In the genomic region with DNA sequence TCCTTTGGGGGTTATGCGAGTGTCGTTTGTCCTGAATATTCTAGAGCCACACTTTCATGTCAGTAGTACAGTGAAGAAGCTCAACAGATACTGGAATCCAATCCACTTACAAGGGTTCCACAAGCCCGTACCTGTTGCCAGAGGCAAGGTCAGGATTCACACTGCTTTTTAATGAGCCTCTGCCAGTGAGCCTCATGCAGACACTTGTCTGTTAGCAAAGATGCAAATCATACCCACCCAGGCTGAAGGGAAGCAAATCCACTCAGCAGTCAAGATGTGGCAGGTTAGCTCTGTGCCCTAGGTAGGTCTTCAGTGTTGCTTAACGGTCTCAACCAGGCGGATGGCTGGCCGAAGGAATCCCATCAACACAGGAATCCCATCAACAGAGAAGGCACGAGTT, we compare ENCODE assay signal across 9 mouse cellular contexts.
A peak's percentile ranks its signal among the peaks of the same experiment; 100 is the strongest.
DNase-seq lines count a peak whose midpoint lies in the region; ATAC-seq and TF ChIP-seq lines count a peak whose summit lies in the region.
"Had no signal": no experiment of that assay in that cellular context is flagged by ENCODE, and none has a peak within 500 bp of the region (broad histone marks: within the 10 kb centered on the region; RNA-seq: fewer than 3 reads in every experiment).

No protein-coding gene starts in this region.

- H3K27ac ChIP-seq in heart, embryonic 13.5 days (replicated peaks) = peak overlapping the region; percentile 54; the same call in 1 of the 2 replicates
- 0 out of 2 replicates have a peak overlapping the region, but pooled peaks have one; percentile 55 for H3K27ac ChIP-seq in midbrain, embryonic 13.5 days
- no peak overlapping the region for H3K27ac ChIP-seq in midbrain, postnatal 0 days (ENCODE audit: low read depth, low read length)
- H3K27ac ChIP-seq in embryonic facial prominence, embryonic 14.5 days (replicated peaks; ENCODE audit: low read depth, low read length) = peak overlapping the region; percentile 44; the same call in 1 of the 2 replicates
- 0 out of 2 replicates have a peak overlapping the region, but pooled peaks have one; percentile 24 for H3K27ac ChIP-seq in stomach, postnatal 0 days (replicated peaks)

- H3K36me3 ChIP-seq in heart, embryonic 13.5 days = no peaks in the 10 kb centered on the region
- H3K36me3 ChIP-seq in midbrain, embryonic 13.5 days = no peaks in the 10 kb centered on the region
- H3K36me3 ChIP-seq in midbrain, postnatal 0 days (ENCODE audit: insufficient read depth, low read length) = no peaks in the 10 kb centered on the region
- no peaks in the 10 kb centered on the region for H3K36me3 ChIP-seq in embryonic facial prominence, embryonic 14.5 days (ENCODE audit: control insufficient read depth, insufficient read depth, low read length)
- no peaks in the 10 kb centered on the region for H3K36me3 ChIP-seq in stomach, postnatal 0 days (ENCODE audit: control insufficient read depth, insufficient read depth, low read length)

- no peaks in the 10 kb centered on the region for H3K27me3 ChIP-seq in heart, embryonic 13.5 days (replicated peaks)
- no peaks in the 10 kb centered on the region for H3K27me3 ChIP-seq in midbrain, embryonic 13.5 days
- H3K27me3 ChIP-seq in midbrain, postnatal 0 days (ENCODE audit: insufficient read depth, low read length) = no peaks in the 10 kb centered on the region
- H3K27me3 ChIP-seq in embryonic facial prominence, embryonic 14.5 days (replicated peaks; ENCODE audit: control insufficient read depth, insufficient read depth, low read length) = no peaks in the 10 kb centered on the region
- no peaks in the 10 kb centered on the region for H3K27me3 ChIP-seq in stomach, postnatal 0 days (ENCODE audit: control insufficient read depth, insufficient read depth, low read length)

- 65% methylated on average over 7 of the region's 7 CpGs for WGBS in heart, embryonic 13.5 days
- WGBS in midbrain, embryonic 13.5 days = 66% methylated on average over 7 of the region's 7 CpGs
- 59% methylated on average over 7 of the region's 7 CpGs for WGBS in midbrain, postnatal 0 days
- WGBS in embryonic facial prominence, embryonic 14.5 days = 60% methylated on average over 7 of the region's 7 CpGs
- 71% methylated on average over 7 of the region's 7 CpGs for WGBS in stomach, postnatal 0 days

- no peak for TF ChIP-seq CTCF in midbrain, postnatal 0 days (IDR thresholded peaks at IDR 0.05)
- no peak for TF ChIP-seq CTCF in stomach, postnatal 0 days (IDR thresholded peaks at IDR 0.05; ENCODE audit: low read depth)

- H3K9me3 ChIP-seq in heart, embryonic 13.5 days = no peaks in the 10 kb centered on the region
- no peaks in the 10 kb centered on the region for H3K9me3 ChIP-seq in midbrain, embryonic 13.5 days
- no peaks in the 10 kb centered on the region for H3K9me3 ChIP-seq in midbrain, postnatal 0 days (ENCODE audit: low read length)
- no peaks in the 10 kb centered on the region for H3K9me3 ChIP-seq in embryonic facial prominence, embryonic 14.5 days (ENCODE audit: control insufficient read depth, low read length)
- H3K9me3 ChIP-seq in stomach, postnatal 0 days (ENCODE audit: control insufficient read depth, low read length) = no peaks in the 10 kb centered on the region

- DNase-seq in heart, postnatal 36 days = no peak
- DNase-seq in midbrain, postnatal 0 days (ENCODE audit: low spot score) = no peak
- DNase-seq in embryonic facial prominence, embryonic 14.5 days (ENCODE audit: low spot score) = no peak
- no peak for DNase-seq in stomach, postnatal 0 days (ENCODE audit: low spot score)
- DNase-seq in cerebellum, postnatal 10 days = no peak
- DNase-seq: liver had no signal

- ATAC-seq in heart, embryonic 13.5 days (ENCODE audit: extremely low read depth, insufficient number of reproducible peaks, low FRiP score, low TSS enrichment) = no peak
- peak; percentile 29; the same call in 1 of the 2 replicates for ATAC-seq in midbrain, embryonic 13.5 days
- no peak for ATAC-seq in midbrain, postnatal 0 days (ENCODE audit: low FRiP score)
- ATAC-seq in embryonic facial prominence, embryonic 14.5 days (ENCODE audit: low read depth) = no peak; the same call in 1 of the 2 replicates
- ATAC-seq in stomach, postnatal 0 days (ENCODE audit: low FRiP score, low TSS enrichment) = no peak
- ATAC-seq: inflammation-experienced regulatory T-cells, adult 6 months had no signal

- peaks cover 64% of the 10 kb centered on the region for H3K4me1 ChIP-seq in heart, embryonic 13.5 days
- peaks cover 27% of the 10 kb centered on the region for H3K4me1 ChIP-seq in midbrain, embryonic 13.5 days (replicated peaks)
- H3K4me1 ChIP-seq in midbrain, postnatal 0 days (ENCODE audit: insufficient read depth, low read length) = peaks cover 18% of the 10 kb centered on the region
- peaks cover 41% of the 10 kb centered on the region for H3K4me1 ChIP-seq in embryonic facial prominence, embryonic 14.5 days (ENCODE audit: control insufficient read depth, insufficient read depth, low read length)
- H3K4me1 ChIP-seq in stomach, postnatal 0 days (replicated peaks; ENCODE audit: control insufficient read depth, insufficient read depth) = peaks cover 6% of the 10 kb centered on the region; the same call in 1 of the 2 replicates

- H3K4me3 ChIP-seq in heart, embryonic 13.5 days = no peak overlapping the region
- no peak overlapping the region for H3K4me3 ChIP-seq in midbrain, embryonic 13.5 days (replicated peaks)
- no peak overlapping the region for H3K4me3 ChIP-seq in midbrain, postnatal 0 days (ENCODE audit: low read depth, low read length)
- H3K4me3 ChIP-seq in embryonic facial prominence, embryonic 14.5 days (ENCODE audit: low read depth, low read length) = no peak overlapping the region
- no peak overlapping the region for H3K4me3 ChIP-seq in stomach, postnatal 0 days (ENCODE audit: low read depth, low read length)

- H3K9ac ChIP-seq in heart, embryonic 13.5 days = no peak overlapping the region
- no peak overlapping the region for H3K9ac ChIP-seq in midbrain, embryonic 13.5 days (replicated peaks)
- H3K9ac ChIP-seq in midbrain, postnatal 0 days (replicated peaks; ENCODE audit: low read length, poor library complexity, severe bottlenecking) = no peak overlapping the region
- no peak overlapping the region for H3K9ac ChIP-seq in embryonic facial prominence, embryonic 14.5 days (ENCODE audit: low read depth, low read length)
- H3K9ac ChIP-seq in stomach, postnatal 0 days (ENCODE audit: low read length) = no peak overlapping the region

- TF ChIP-seq EP300 in stomach, postnatal 0 days (optimal IDR thresholded peaks at IDR 0.05) = no peak

- H3K4me2 ChIP-seq in heart, embryonic 13.5 days = peak overlapping the region; percentile 47; the same call in 1 of the 2 replicates
- no peak overlapping the region for H3K4me2 ChIP-seq in midbrain, embryonic 13.5 days (replicated peaks)
- H3K4me2 ChIP-seq in midbrain, postnatal 0 days (ENCODE audit: low read depth, low read length, poor library complexity, severe bottlenecking) = no peak overlapping the region
- H3K4me2 ChIP-seq in embryonic facial prominence, embryonic 14.5 days (ENCODE audit: low read depth, low read length) = no peak overlapping the region
- no peak overlapping the region for H3K4me2 ChIP-seq in stomach, postnatal 0 days (replicated peaks; ENCODE audit: low read depth)

- intact Hi-C loops in heart, postnatal 36 days (cut with DNase I) = loop anchor here (5.0 kb wide), 1 partner anchor 38 kb away; no protein-coding TSS in a partner anchor
